Mouse (Mus musculus) stomach, adult 2 months (tissue): ENCODE results near the gene Serpinb9b. TPM values are rescaled to one million over a fixed set of nuclear protein-coding genes. Genes with fewer than 3 reads are reported as not detected.

Experiments used
- polyA plus RNA-seq: library from polyadenylated mRNA; depleted of rRNA; stranded (reverse); fragments of >200 nt; gene quantifications from 2 replicates; pipeline ENCODE4 v1.2.3, GENCODE M21; 2012; rRNA removed

Serpinb9b gene
- 0.05 TPM in 1 of 2 replicates, not detected in the other for polyA plus RNA-seq

DNA sequence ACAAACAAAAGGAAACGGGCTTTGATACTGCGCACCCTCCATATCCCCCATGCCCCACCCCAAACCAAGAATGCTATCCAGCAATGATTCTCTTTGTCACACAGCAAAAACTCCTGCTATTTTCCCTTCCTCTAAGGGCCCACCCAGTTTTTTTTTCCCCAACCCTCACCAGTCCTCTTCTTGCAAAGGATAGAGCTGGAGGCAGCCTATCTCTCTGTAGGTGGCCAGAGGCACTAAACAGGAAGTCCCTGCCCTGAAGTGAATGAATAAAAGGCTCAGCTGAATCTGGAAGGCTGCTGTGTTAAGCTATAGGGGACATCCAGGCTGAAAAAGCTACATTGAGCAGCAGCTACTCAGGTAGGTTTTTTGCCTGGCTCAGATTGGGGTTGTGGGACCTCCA lies at the start of gene Serpinb9b:
Gene Serpinb9b, plus strand, starts transcription at position 173 of the 400 bp plus-strand sequence.

DNA sequence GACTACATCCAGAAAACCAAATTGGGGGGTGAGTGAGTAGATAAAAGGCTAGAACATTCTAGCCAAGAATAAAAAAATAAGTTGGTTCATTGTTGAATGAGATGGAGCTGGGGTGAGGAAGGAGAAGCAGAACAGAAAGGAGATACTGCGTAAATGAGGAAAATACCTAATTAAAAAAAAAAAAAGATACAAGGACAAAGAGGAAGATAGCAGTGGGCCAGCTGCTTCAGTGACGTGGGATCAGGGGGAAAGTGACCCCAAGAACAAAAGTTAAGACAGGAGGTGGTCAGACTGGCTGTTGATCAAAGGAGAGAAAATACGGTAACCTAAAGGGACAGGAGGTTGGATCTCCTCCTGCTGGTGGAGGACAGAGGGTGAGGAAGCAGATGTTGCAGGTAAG lies 24.3 kb upstream of the Serpinb9b start, which contains the start of gene Serpinb9:
Gene Serpinb9, plus strand, starts transcription at position 301 of the 400 bp plus-strand sequence.

DNA sequence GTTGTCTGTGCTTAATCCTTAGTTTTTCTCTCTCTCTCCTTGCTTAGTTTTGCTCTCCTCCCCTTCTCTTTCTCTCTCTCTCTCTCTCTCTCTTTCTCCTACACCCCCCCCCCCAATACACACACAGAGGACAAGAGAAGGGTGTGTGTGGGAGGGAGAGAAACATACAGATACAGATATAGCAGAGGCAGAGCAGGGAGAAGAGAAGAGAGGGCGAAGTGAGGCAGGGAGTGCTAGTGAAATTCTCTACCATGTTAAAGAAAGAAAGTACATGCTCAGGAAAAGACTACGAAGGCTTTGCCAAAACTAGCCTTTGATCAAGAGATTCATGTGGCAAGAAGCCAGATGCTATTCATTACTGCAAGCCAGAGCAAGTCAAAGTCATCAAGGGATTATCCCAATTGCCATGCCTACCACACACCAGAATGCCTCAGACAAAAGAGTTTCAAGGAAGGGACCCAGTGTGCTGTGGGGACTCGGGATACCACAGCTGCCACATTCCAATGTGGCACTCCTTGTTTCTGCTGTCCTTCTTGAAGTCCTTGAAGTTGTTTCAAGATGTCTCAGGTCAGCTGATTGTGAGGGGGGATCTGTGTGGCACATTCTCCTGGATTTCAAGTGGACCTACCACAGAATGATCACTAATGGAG lies 51.0 kb downstream of the Serpinb9b start, which contains the start of gene Serpinb1b:
Gene Serpinb1b, plus strand, starts transcription at position 520 of the 650 bp plus-strand sequence.

Other genes starting within 250 kb of the Serpinb9b start
- gene Mylk4, start 243.5 kb upstream of the Serpinb9b start, polyA plus RNA-seq: 0.05 and 0.26 TPM in 2 replicates
- gene Wrnip1, start 225.4 kb upstream of the Serpinb9b start, polyA plus RNA-seq: 13.2 and 19.6 TPM in 2 replicates
- gene D930007J09Rik, start 224.6 kb upstream of the Serpinb9b start, polyA plus RNA-seq: 0.40 and 0.73 TPM in 2 replicates
- 10.1 and 13.8 TPM in 2 replicates for gene Serpinb1a, start 176.2 kb upstream of the Serpinb9b start, polyA plus RNA-seq
- 0.04 TPM in 1 of 2 replicates, not detected in the other for gene Serpinb1c, start 129.2 kb upstream of the Serpinb9b start, polyA plus RNA-seq
- 0.28 and 0.34 TPM in 2 replicates for gene Serpinb6b, start 62.2 kb upstream of the Serpinb9b start, polyA plus RNA-seq
- 0.34 and 0.55 TPM in 2 replicates for gene Serpinb9, start 24.2 kb upstream of the Serpinb9b start, polyA plus RNA-seq
- not detected in 2 replicates for gene Serpinb1b, start 51.2 kb downstream of the Serpinb9b start, polyA plus RNA-seq
- not detected in 2 replicates for gene Serpinb9c, start 132.3 kb downstream of the Serpinb9b start, polyA plus RNA-seq
- gene Serpinb9d, start 165.5 kb downstream of the Serpinb9b start, polyA plus RNA-seq: not detected in 2 replicates
- gene Serpinb9e, start 222.2 kb downstream of the Serpinb9b start, polyA plus RNA-seq: not detected in 2 replicates